Mouse (Mus musculus): Measurements from ENCODE around the gene Drd4.

GRCm38 (mm10) chr7:141340476-141340875 is 48.7 kb downstream of the Drd4 start:
- no peak for TF ChIP-seq CTCF (IDR thresholded peaks at IDR 0.05; ENCODE audit: borderline replicate concordance, insufficient read depth, low read length)
- TF ChIP-seq POLR2A (IDR thresholded peaks at IDR 0.05; ENCODE audit: low read depth, low read length): no peak
